In genomic region chr5:137111542-137112408, GRCm38 (mm10) we compare ENCODE assay signal across 22 mouse cellular contexts. TPM values are rescaled to one million over a fixed set of nuclear protein-coding genes. Genes with fewer than 3 reads are reported as not detected.
DNase-seq lines count a peak whose midpoint lies in the region.
"Had no signal": no experiment of that assay in that cellular context is flagged by ENCODE, and none has a peak within 500 bp of the region (broad histone marks: within the 10 kb centered on the region; RNA-seq: fewer than 3 reads in every experiment).

No protein-coding gene starts in this region.

- DNase-seq in adrenal gland, postnatal 14 days, result peak; percentile 32
- DNase-seq in adrenal gland, postnatal 10 days, result no peak
- DNase-seq in heart, adult 11 months, result peak; percentile 88
- DNase-seq in heart, adult 9 months (ENCODE audit: low spot score in 2 of 2), result no peak
- peak; percentile 41 for DNase-seq in ES-CJ7 (ENCODE audit: low read depth, low spot score)
- peak; percentile 58 for DNase-seq in brain, adult 2 months (ENCODE audit: low read depth, low spot score)
- DNase-seq in gastrocnemius, postnatal 10 days, result no peak
- DNase-seq in left cerebral cortex, adult 9 months (ENCODE audit: low spot score in 2 of 2), result no peak
- DNase-seq: adrenal gland, adult 8-10 months; cerebellum, adult 11-12 months; cerebellum, adult 8-10 months; cerebellum, postnatal 10 days; cerebellum, postnatal 36 days; embryo, embryonic 11 days; gastrocnemius, postnatal 25 days; heart, adult 2 months; kidney, adult 11 months had no signal

RNA-seq across cellular contexts. Expression of gene Trim56, which starts 4.2 kb away (rescaled TPM):
- 38.1 and 39.8 TPM in 2 replicates for total RNA-seq in adrenal gland, postnatal 14 days (2021)
- 10 to 100 TPM; 26.5 to 32.5 TPM for total RNA-seq in adrenal gland, postnatal 10 days (2021)
- total RNA-seq in gastrocnemius, postnatal 10 days (2021), result 10 to 100 TPM in 1 of 2 experiments, 1 to 10 TPM in 1; 9.2 to 14.2 TPM

RNA-seq across cellular contexts. Expression of gene Muc3, which starts 37.3 kb away (rescaled TPM):
- total RNA-seq in adrenal gland, postnatal 14 days (2021), result not detected in 2 replicates
- total RNA-seq in adrenal gland, postnatal 10 days (2021), result not detected
- total RNA-seq in gastrocnemius, postnatal 10 days (2021), result not detected
- total RNA-seq: adrenal gland, adult 8-10 months; adrenal gland, postnatal 4 days; G1E; gastrocnemius, adult 18-20 months; gastrocnemius, postnatal 25 days; heart, adult 2 months; heart, postnatal 25 days had no signal

RNA-seq across cellular contexts. Expression of gene Serpine1, which starts 39.7 kb away (rescaled TPM):
- total RNA-seq in adrenal gland, postnatal 14 days (2021), result 2.0 and 2.6 TPM in 2 replicates
- total RNA-seq in adrenal gland, postnatal 10 days (2021), result 1 to 10 TPM; 1.4 to 4.6 TPM
- 1 to 10 TPM; 2.2 to 2.9 TPM for total RNA-seq in gastrocnemius, postnatal 10 days (2021)
- total RNA-seq: hematopoietic stem cell, adult 5-6 weeks had no signal

Comparison
In these comparisons a context has a peak if more than half of its experiments do, and no peak if none do; other contexts are left out.
1. DNase-seq: peak in adrenal gland, postnatal 14 days (single experiment), heart, adult 11 months (single experiment), ES-CJ7 (single experiment) and brain, adult 2 months (single experiment); none in adrenal gland, postnatal 10 days (single experiment), heart, adult 9 months (0 of 2), gastrocnemius, postnatal 10 days (single experiment) and left cerebral cortex, adult 9 months (0 of 2).